Mouse (Mus musculus): Measurements from ENCODE around the gene Sgcd.

GRCm38 (mm10) chr11:47987893-47988267 lies 889 bp downstream of the Sgcd start:
- TF ChIP-seq ZC3H11A (IDR thresholded peaks at IDR 0.05; ENCODE audit: borderline replicate concordance, low read depth, low read length) (no peak), CHD2 (IDR thresholded peaks at IDR 0.05; ENCODE audit: low read depth, low read length) (no peak), HCFC1 (IDR thresholded peaks at IDR 0.05; ENCODE audit: borderline replicate concordance, insufficient read depth, low read length) (no peak)
